Mouse (Mus musculus): ENCODE data around the gene Tcf7. TPM values are rescaled to one million over a fixed set of nuclear protein-coding genes. Genes with fewer than 3 reads are reported as not detected.

Gene Tcf7
- polyA plus RNA-seq, 1 experiment from 2014 or later = 16.0 TPM

DNA sequence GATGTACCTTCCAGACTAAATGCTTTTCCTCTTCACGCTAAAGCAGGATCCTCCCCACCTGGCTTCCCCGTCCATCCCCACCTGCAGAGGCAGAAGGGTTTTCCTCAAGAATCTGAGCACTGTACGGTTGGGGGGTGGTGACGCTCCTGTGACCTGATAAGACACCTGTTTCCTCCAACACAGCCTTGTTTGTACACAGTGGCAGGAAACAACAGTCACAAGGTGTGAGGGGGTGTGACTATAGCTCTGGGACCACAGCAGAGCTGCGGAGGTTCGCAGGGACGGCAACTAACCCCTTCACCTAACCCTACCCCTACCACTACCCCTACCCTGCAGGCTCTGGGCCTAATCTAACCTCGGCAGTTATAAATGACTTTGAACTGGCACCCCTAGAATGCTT, 7.4 kb downstream of the Tcf7 start:
- no peak overlapping the region for H3K4me3 ChIP-seq (replicated peaks; ENCODE audit: low read depth, low read length)
- no peaks in the 10 kb centered on the region for H3K9me3 ChIP-seq (replicated peaks; ENCODE audit: low read length)
- H3K27me3 ChIP-seq (ENCODE audit: insufficient read depth, low read length) = no peaks in the 10 kb centered on the region
- peaks cover 8% of the 10 kb centered on the region; the same call in 1 of the 2 replicates for H3K4me1 ChIP-seq (replicated peaks; ENCODE audit: insufficient read depth, low read length)
- H3K27ac ChIP-seq = no peak overlapping the region
- H3K36me3 ChIP-seq (ENCODE audit: insufficient read depth, low read length) = no peaks in the 10 kb centered on the region
- no peak for ATAC-seq (replicated peaks; ENCODE audit: low FRiP score, low read depth)
- H3K4me2 ChIP-seq (ENCODE audit: low read length) = no peak overlapping the region
- no peak overlapping the region for H3K9ac ChIP-seq (ENCODE audit: low read depth, low read length)
- no peak for TF ChIP-seq CTCF (IDR thresholded peaks at IDR 0.05; ENCODE audit: low read depth)
- no peak for DNase-seq (ENCODE audit: low spot score)
- 75% methylated on average over 8 of the region's 8 CpGs for WGBS

- no peak overlapping the region for H3K9ac ChIP-seq (ENCODE audit: low read depth, low read length)
- H3K9me3 ChIP-seq (replicated peaks; ENCODE audit: low read length) = no peaks in the 10 kb centered on the region
- H3K27me3 ChIP-seq (ENCODE audit: insufficient read depth, low read length) = no peaks in the 10 kb centered on the region
- no peak overlapping the region for H3K27ac ChIP-seq
- peaks cover 8% of the 10 kb centered on the region; the same call in 1 of the 2 replicates for H3K4me1 ChIP-seq (replicated peaks; ENCODE audit: insufficient read depth, low read length)
- no peak for TF ChIP-seq CTCF (IDR thresholded peaks at IDR 0.05; ENCODE audit: low read depth)
- H3K4me3 ChIP-seq (replicated peaks; ENCODE audit: low read depth, low read length) = no peak overlapping the region
- DNase-seq (ENCODE audit: low spot score) (peak; percentile 49), ATAC-seq (replicated peaks; ENCODE audit: low FRiP score, low read depth) (0 out of 2 replicates have a peak, but pooled peaks have one; percentile 21)
- 61% methylated on average over 20 of the region's 20 CpGs for whole genome bisulfite sequencing
- H3K36me3 ChIP-seq (ENCODE audit: insufficient read depth, low read length) = no peaks in the 10 kb centered on the region
- H3K4me2 ChIP-seq (ENCODE audit: low read length) = no peak overlapping the region
Measured at GRCm38 (mm10) chr11:52274456-52275112, 8.2 kb downstream of the Tcf7 start.

- DNase-seq (ENCODE audit: low spot score) (no peak), ATAC-seq (replicated peaks; ENCODE audit: low FRiP score, low read depth) (no peak)
- Histone ChIP-seq H3K9me3 (replicated peaks; ENCODE audit: low read length) (no peaks in the 10 kb centered on the region), H3K4me3 (replicated peaks; ENCODE audit: low read depth, low read length) (no peak overlapping the region), H3K36me3 (ENCODE audit: insufficient read depth, low read length) (no peaks in the 10 kb centered on the region), H3K27ac (no peak overlapping the region), H3K9ac (ENCODE audit: low read depth, low read length) (no peak overlapping the region), H3K4me1 (replicated peaks; ENCODE audit: insufficient read depth, low read length) (peaks cover 8% of the 10 kb centered on the region; the same call in 1 of the 2 replicates), H3K27me3 (ENCODE audit: insufficient read depth, low read length) (no peaks in the 10 kb centered on the region), H3K4me2 (ENCODE audit: low read length) (no peak overlapping the region)
- TF ChIP-seq CTCF (IDR thresholded peaks at IDR 0.05; ENCODE audit: low read depth) = no peak
- WGBS = 83% methylated on average over 4 of the region's 4 CpGs
Measured at GRCm38 (mm10) chr11:52273942-52274330, 8.9 kb downstream of the Tcf7 start.

DNA sequence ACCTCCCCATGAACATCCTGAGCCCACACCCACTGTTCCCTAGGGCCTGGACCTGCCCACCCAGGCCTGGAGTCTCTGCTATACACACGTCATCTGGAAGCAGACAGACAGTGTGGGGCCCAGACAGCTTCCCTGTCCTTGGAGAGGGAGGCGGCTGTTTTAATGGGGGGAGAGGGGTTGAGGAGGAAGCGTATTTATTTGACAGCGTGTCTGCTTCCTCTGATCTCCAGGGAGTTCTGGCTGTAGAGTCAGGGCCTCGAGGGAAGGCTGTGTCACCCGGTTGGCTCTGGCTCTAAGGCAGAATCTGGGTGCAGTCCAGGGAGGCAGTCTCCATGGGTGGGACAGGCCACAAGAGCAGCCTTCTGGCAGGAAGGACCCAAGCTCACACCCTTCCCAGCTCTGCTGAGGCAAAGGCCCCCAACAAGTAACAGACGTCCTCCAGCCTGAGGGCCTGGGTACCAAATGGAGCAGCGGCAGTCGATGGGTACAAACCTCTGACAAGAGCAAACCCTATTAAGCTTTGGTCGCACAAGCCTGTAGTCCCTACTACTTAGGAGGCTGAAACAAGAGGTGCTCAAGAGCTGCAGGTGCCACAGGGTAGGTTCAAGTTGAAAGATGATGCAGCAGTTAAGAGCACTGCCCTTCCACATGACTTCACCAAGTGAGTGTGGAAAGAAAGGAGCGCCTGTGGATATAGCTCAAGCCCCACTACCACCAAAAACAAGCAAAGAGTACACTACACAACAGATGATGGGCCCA, 9.5 kb downstream of the Tcf7 start:
- H3K4me3 ChIP-seq (replicated peaks; ENCODE audit: low read depth, low read length) = no peak overlapping the region
- no peak for DNase-seq (ENCODE audit: low spot score)
- H3K4me2 ChIP-seq (ENCODE audit: low read length) = no peak overlapping the region
- H3K36me3 ChIP-seq (ENCODE audit: insufficient read depth, low read length) = no peaks in the 10 kb centered on the region
- peak overlapping the region; percentile 28; the same call in 1 of the 2 replicates for H3K27ac ChIP-seq
- 66% methylated on average over 11 of the region's 11 CpGs for WGBS
- no peaks in the 10 kb centered on the region for H3K27me3 ChIP-seq (ENCODE audit: insufficient read depth, low read length)
- peaks cover 8% of the 10 kb centered on the region; the same call in 1 of the 2 replicates for H3K4me1 ChIP-seq (replicated peaks; ENCODE audit: insufficient read depth, low read length)
- H3K9me3 ChIP-seq (replicated peaks; ENCODE audit: low read length) = no peaks in the 10 kb centered on the region
- no peak overlapping the region for H3K9ac ChIP-seq (ENCODE audit: low read depth, low read length)
- no peak for TF ChIP-seq CTCF (IDR thresholded peaks at IDR 0.05; ENCODE audit: low read depth)
- no peak for ATAC-seq (replicated peaks; ENCODE audit: low FRiP score, low read depth)

- Histone ChIP-seq H3K27me3 (ENCODE audit: insufficient read depth, low read length) (no peaks in the 10 kb centered on the region), H3K4me1 (replicated peaks; ENCODE audit: insufficient read depth, low read length) (peaks cover 8% of the 10 kb centered on the region; the same call in 1 of the 2 replicates), H3K4me3 (replicated peaks; ENCODE audit: low read depth, low read length) (no peak overlapping the region), H3K27ac (0 out of 2 replicates have a peak overlapping the region, but pooled peaks have one; percentile 28), H3K4me2 (ENCODE audit: low read length) (no peak overlapping the region), H3K9me3 (replicated peaks; ENCODE audit: low read length) (no peaks in the 10 kb centered on the region), H3K9ac (ENCODE audit: low read depth, low read length) (no peak overlapping the region), H3K36me3 (ENCODE audit: insufficient read depth, low read length) (no peaks in the 10 kb centered on the region)
- no peak for DNase-seq (ENCODE audit: low spot score)
- 53% methylated on average over 6 of the region's 6 CpGs for WGBS
- TF ChIP-seq CTCF (IDR thresholded peaks at IDR 0.05; ENCODE audit: low read depth) = no peak
- no peak for ATAC-seq (replicated peaks; ENCODE audit: low FRiP score, low read depth)
Measured at GRCm38 (mm10) chr11:52272619-52273018, 10.2 kb downstream of the Tcf7 start.

- no peaks in the 10 kb centered on the region for H3K27me3 ChIP-seq (ENCODE audit: insufficient read depth, low read length)
- no peak overlapping the region for H3K4me2 ChIP-seq (ENCODE audit: low read length)
- no peak overlapping the region for H3K9ac ChIP-seq (ENCODE audit: low read depth, low read length)
- H3K36me3 ChIP-seq (ENCODE audit: insufficient read depth, low read length) = no peaks in the 10 kb centered on the region
- no peak overlapping the region for H3K27ac ChIP-seq
- no peaks in the 10 kb centered on the region for H3K9me3 ChIP-seq (replicated peaks; ENCODE audit: low read length)
- H3K4me3 ChIP-seq (replicated peaks; ENCODE audit: low read depth, low read length) = no peak overlapping the region
- peaks cover 8% of the 10 kb centered on the region; the same call in 1 of the 2 replicates for H3K4me1 ChIP-seq (replicated peaks; ENCODE audit: insufficient read depth, low read length)
- ATAC-seq (replicated peaks; ENCODE audit: low FRiP score, low read depth) (no peak), DNase-seq (ENCODE audit: low spot score) (no peak)
- no peak for TF ChIP-seq CTCF (IDR thresholded peaks at IDR 0.05; ENCODE audit: low read depth)
- 57% methylated on average over 8 of the region's 8 CpGs for WGBS
Measured at GRCm38 (mm10) chr11:52271765-52272495, 10.9 kb downstream of the Tcf7 start.

All from kidney, postnatal 0 days (tissue).